Mouse (Mus musculus): Measurements from ENCODE around the gene Chpf.

Chpf gene

DNA sequence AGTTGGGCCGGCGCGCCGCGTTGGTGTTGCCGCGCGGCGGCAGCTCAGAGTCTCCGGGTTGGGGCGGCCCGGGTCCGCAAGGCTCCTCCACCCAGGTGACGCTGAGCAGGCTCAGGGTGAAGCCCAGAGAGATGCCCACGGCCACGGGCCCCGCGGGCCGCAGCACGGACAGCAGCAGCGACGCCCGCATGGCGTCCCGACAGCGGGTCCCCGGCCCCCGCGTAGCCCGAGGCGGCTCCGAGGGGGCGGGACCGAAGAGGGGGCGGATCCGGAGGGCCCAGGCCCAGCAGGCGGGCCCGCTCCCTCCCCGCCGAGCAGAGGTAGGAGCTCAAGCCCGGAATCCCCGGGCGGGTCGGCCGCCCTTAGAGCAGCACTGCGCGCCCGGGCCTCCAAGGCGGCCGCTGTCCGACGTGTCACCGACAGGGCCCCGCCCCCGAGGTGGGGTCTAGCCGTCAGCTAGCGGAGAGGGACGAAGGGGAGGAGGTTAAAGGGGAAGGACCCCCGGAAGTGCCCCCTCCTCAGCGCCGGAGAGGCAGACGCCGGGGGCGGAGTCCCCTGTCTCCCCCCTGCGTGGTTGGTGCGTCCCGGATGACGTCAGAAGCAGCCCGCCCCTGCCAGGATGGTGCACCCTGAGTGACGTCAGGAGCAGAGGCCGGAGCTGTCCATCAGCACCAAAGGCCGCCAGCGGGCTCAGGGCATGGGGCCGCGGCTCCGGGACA is at the start of gene Chpf, which contains the start of gene Tmem198:
Gene Chpf, minus strand, starts transcription at position 392 of the 719 bp plus-strand sequence.
Gene Tmem198, plus strand, starts transcription at position 617 of the 719 bp plus-strand sequence.
- peak; percentile 97 to 98 for DNase-seq

DNA sequence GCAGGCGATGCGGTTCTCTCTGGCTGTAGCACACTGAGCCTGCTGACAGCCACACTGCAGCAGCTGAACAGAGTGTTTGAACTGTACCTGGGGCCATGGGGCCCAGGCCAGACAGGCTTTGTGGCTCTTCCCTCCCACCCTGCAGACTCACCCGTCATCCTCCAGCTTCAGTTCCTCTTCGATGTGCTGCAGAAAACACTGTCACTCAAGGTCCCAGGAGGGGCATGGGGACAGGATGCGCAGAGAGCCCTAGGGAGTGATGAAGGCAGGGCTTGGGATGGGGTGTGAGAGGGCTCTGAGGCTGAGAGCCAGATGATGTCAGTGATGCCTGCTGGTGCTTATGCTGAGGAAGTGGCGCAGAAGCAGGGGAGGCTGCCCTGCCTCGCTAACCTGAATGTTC is 45.6 kb upstream of the Chpf start:
- DNase-seq, result peak; percentile 89 to 95

GRCm38 (mm10) chr1:75521321-75522031 is 42.4 kb upstream of the Chpf start, which contains the start of gene Stk11ip:
Stk11ip (plus strand) TSS chr1:75521529.
- DNase-seq, result peak; percentile 96

DNA sequence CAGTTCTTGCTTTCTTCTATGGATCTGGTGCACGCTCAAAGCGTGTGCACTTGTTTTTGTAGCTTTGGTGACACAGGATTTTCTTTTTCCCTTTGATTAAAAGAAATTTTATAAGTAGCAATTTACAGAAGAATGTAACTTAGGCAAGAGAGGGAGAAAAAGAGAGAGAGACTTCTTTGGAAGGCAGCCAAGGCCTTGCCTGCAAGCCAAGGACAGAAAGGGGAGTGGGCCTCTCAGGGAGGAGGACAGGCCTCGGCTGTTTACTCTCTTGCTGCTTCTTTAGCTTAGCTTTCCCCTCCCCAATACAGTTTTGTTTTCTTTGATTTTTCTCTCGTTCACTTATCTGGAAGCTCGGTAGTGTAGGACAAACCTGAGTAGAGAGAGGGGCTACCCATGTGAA is 40.5 kb upstream of the Chpf start:
- DNase-seq, result no peak

- DNase-seq, result no peak
Observed at GRCm38 (mm10) chr1:75518427-75518826, 39.3 kb upstream of the Chpf start.

- DNase-seq, result no peak
Observed at GRCm38 (mm10) chr1:75517984-75518383, 38.9 kb upstream of the Chpf start.

GRCm38 (mm10) chr1:75516703-75517380 is 37.7 kb upstream of the Chpf start:
- DNase-seq, result no peak

- DNase-seq, result no peak
Observed at GRCm38 (mm10) chr1:75512550-75512949, 33.4 kb upstream of the Chpf start.

DNA sequence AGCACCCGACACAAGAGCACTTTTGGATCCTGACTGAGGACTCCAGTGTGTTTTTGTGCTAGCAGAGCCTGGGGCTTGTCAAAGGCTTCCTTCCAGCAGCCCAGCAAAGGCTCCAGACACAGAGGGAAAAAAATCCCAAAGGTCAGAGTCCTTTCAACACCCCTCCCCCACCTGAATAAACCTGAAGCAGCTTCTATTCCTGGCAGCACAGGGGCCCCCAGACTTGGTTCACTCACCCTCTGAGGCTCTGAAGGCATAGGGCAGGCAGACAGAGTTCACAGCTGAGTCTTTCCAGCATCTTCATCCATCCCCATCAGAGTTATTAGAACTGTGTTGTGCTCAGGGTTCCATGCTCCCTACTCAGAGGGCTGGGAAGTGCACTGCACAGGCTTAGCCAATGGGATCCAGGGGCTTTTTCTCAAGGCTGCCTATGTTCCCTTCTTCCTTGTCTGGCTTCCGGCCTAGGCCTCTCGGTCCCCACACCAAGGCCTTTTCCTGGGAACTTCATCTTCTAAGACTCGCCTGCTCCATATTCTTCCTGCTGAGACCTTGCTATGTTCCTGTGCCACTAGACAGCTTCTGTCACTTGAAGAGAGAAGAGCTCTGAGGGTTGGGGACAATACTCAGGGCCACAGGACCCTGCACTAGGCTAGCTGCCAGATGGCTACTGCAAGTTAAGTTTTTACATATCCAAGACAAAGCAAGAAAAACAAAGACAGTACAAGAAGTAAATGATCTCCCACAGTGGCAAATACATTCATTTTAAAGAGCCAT is 32.5 kb upstream of the Chpf start:
- no peak for DNase-seq

DNA sequence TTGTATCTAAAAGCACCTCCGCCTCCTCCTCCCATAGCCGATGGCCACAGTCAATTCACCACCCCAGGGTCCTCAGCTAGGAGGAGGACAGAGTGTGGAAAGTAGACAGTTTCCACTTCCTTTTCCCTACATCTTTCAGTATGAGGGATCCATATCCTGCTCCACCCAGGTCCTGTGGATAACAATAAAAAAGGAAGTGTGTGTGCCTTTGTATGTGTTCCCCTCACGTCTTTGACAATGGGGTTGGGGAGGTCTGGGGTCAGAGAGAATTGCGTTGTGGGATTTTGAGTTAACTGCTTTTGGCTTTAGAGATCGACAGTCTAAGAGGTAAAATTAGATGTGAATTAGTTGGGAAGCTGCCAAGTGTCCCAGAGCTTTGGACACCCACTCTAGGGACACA is 31.0 kb upstream of the Chpf start:
- DNase-seq, result no peak

- no peak for DNase-seq
Observed at GRCm38 (mm10) chr1:75509586-75509985, 30.5 kb upstream of the Chpf start.

DNA sequence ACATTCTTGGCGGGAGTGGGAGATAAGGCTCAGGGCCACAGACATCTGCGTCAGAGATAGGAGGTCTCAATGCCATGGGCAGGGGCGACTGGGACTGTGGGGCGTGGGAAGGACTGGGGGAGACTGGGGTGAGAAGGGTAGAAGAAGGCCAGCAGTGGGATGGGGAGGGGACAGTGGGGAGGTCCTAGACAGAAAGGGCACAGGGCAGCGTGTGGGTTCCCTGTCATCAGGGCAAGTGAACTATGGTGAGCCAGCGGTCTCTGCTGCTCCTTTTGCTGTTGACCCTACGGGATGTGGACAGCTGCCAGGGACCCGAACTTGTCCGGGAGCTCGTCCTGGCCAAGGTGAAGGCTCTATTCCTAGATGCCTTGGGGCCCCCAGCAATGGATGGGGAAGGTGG is 27.9 kb upstream of the Chpf start, which contains the start of gene Inha:
Gene Inha, plus strand, starts transcription at position 72 of the 400 bp plus-strand sequence.
- DNase-seq, result no peak

GRCm38 (mm10) chr1:75505956-75506831 is 27.1 kb upstream of the Chpf start, which contains the start of gene Obsl1:
Obsl1 (minus strand) TSS chr1:75506452.
- DNase-seq, result no peak

- DNase-seq, result peak; percentile 18 to 27
Observed at GRCm38 (mm10) chr1:75505159-75505955, 26.2 kb upstream of the Chpf start.

GRCm38 (mm10) chr1:75504256-75505045 is 25.3 kb upstream of the Chpf start:
- DNase-seq, result no peak

- no peak for DNase-seq
Observed at GRCm38 (mm10) chr1:75503651-75503980, 24.5 kb upstream of the Chpf start.

- no peak for DNase-seq
Observed at GRCm38 (mm10) chr1:75502945-75503650, 24.0 kb upstream of the Chpf start.

DNA sequence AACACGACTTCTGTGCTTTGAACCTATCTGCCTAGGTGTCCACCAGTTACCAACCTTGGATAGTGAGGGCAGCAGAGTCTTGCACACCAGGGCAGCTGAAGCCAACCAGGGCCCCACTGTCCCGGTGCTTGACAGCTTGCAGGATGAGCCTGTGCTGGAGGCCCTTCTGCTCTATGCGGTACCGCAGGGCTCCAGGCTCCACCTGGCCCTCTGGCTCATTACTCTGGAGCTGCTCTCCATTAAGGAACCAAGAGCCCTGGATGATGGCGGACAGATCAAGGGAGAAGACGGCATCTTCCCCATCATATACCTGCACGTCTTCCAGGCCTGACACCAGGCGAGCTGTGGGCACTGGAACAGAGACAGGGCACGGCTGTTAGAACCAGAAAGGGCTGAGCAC is 22.8 kb upstream of the Chpf start:
- no peak for DNase-seq

DNA sequence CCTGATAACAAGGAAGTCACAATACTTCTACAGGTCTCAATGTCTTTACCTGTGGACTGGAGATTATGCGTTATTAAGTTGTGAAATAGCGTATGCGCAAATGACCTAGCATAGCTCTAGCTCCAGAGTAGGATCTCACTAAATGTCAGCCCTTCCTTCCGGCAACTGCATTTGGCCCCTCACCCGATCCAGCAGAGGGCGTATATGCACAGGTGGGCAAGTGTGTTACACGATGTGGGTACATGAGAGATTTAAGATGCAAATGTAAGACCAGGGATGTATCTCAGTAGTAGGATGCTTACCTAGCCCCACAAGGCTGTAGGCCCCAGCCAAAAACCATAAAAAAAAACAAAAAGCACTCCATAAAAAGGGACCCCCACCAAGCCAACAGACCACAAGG is 20.3 kb upstream of the Chpf start:
- peak in 1 of 2 experiments; percentile 34 for DNase-seq
